Mouse (Mus musculus): ENCODE measurements around the gene Ralgapb.

The Ralgapb gene

GRCm38 (mm10) chr2:158402915-158403314 is 6.7 kb upstream of the Ralgapb start:
- no peak for DNase-seq (ENCODE audit: low spot score in 2 of 2)

DNA sequence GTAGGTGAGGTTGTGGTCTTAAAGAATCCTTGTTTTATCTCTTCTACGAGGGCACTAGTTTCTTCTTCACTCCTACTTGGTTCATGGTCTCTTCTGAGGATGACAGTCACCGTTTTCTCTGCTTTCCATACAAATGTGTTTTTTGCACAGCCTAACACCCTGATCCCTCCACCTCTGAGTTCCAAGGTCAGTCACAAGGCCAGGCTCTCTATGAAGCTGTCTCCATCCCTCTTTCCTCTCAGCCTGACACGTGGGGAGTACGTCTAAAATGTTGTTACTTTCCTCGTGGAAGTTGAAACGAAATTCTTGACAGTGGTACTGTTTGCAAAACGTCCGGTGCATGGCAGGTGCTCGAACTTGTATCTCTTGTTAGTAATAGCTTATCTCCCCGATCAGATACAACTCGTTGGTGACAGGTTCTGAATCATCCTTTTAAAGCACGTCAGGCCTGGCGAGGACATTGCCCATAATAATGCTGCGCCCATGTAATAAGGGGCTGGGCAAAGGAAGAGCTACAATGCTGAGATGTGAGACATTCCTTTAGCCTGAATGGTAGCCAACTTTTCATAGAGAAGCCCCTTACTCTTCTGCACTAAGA is 552 bp upstream of the Ralgapb start:
- no peak for DNase-seq (ENCODE audit: low spot score in 2 of 2)

DNA sequence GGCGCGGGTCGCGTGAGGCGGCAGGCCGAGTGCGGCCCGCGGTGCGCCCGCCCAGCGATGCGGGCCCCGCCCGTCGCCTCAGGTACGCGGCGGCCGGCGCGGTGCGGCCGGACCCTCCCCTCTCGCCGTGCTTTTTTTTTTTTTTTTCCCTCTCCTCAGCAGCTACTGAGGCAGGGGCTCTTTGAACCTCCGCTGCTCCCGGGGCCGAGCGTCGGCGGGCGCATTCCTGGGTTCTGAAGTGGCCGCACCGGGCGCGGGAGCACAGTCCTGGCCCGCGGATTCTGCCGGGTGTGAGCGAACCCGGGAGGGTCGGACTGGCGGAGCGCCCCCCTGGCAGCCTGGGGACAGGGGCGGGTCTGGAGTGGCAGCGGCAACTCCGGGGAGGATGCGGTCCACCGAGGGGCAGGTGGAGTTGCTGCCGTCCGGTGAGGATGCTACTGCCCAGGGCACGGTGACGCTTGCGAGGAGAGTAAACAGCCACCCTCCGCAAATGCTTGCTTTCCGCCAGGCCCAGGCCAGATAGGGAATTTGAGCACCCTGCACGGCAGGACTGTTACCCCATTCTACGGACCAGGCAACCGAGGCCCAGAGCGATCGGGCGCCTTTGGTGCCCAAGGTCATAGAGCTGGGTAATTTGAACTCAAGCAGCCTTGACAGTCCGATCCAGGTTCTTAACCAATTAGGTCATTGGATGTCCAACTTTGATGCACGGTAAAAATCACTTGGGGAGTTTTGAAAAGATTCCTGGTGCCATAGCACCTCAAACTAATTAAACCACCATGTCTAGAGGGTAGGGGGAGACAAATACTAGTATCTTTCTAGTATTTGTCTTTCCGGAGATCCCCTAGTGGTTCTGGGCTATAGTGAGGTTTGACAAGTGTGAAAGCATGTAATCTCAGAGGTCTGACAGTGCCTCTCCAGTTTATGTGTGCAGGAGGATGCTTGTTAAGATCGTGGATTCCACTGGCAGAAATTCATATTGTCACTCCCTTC is 670 bp downstream of the Ralgapb start:
- DNase-seq (ENCODE audit: low spot score in 2 of 2): peak; percentile 53 to 54

DNA sequence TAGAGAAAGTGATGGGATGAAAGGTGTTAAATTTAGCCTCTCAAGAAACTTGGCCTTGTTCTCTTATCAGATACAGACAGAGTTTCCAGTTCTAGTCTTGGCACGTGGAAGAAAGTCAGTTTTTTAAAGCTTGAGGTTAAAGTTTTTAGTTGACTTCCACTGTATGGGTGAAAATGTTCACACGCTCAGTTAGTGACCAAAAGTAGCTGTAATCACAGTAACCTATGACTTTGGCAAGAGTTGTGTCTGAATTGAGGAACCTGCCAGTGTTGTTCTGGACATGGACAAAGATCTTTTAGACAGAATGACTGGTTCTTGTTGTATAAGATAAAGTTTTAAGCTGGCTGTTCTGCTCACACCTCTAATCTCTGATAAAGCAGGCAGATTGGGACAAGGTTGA is 3.6 kb downstream of the Ralgapb start:
- DNase-seq (ENCODE audit: low spot score in 2 of 2): no peak

DNA sequence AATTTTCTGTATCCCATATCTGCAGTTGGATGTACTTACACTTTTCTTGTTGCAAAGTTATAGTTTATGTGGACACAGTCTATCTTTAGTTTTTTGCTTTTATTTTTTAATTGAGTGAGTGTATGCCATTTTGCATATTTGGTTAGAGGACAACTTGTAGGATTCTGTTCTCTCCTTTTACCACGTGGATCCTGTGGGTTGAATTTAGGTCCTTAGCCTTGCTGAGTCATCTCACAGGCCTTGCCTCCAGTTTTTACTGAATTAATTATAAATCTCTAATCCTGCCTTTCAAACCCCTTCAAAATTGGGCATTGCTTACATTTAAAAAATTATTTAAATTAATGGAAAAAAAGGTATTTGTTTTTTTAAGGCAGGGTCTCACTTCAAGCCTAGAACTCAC is 6.2 kb downstream of the Ralgapb start:
- DNase-seq (ENCODE audit: low spot score in 2 of 2): no peak

DNA sequence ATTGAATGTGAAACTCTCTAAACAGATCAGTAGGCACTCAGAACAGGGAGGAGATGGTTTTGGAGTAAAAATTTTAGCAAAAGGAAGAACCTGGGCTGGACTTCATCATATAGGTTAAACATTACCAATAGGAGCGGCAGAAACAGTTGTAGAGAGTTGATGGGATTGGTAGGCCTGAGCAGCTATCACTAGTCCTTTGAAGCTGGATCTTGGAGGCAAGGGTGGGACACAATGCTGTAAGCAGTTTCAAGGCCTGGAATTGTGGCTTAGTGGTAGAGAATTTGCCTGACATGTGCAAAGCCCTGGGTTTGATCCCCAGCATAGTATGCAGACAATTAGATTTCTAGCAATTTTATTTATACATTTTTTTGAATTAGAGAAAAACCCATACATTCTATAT is 9.0 kb downstream of the Ralgapb start:
- DNase-seq (ENCODE audit: low spot score in 2 of 2): no peak

GRCm38 (mm10) chr2:158445814-158446213 is 36.2 kb downstream of the Ralgapb start:
- DNase-seq (ENCODE audit: low spot score in 2 of 2): no peak

DNA sequence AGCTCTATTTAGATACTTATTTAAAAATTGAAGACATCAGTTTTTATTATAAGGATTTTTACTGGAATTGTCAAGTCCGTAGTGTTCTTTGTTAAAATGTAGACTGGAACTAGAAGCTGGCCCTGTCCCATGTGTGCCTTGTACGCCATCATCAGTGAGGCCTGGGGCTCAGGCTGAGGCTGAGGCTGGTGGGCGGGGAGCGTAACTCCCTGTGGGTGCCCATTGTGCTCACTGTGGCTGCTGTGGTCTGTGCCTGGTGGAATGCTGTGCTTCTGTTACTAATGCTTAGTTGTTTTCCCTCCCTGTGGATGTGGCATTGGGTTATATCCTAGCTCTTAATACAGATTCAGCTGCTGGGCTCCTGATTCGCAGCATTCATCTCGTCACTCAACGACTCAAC is 40.2 kb downstream of the Ralgapb start:
- no peak for DNase-seq (ENCODE audit: low spot score in 2 of 2)

DNA sequence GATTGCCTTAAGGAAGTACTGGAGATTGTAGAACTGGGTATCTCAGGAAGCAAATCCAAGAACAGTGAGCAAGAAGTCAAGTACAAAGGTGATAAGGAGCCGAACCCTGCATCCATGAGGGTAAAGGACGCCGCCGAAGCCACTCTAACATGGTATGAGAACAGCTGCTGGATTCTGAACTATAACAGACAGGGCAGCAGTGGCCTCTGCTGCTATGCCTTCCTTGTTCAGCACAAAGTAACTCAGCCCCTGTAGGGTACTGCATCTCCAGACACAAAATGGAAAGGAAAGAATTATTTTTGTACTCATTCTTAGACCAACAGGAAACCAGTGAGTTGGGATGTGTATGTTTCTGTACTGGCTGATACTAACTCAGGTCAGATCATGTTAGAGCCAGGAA is 46.8 kb downstream of the Ralgapb start:
- DNase-seq (ENCODE audit: low spot score in 2 of 2): no peak

- no peak for DNase-seq (ENCODE audit: low spot score in 2 of 2)
Measured at GRCm38 (mm10) chr2:158457610-158458009, 48.0 kb downstream of the Ralgapb start.

GRCm38 (mm10) chr2:158462450-158462849 is 52.8 kb downstream of the Ralgapb start:
- no peak for DNase-seq (ENCODE audit: low spot score in 2 of 2)

GRCm38 (mm10) chr2:158474159-158474558 is 64.5 kb downstream of the Ralgapb start:
- no peak for DNase-seq (ENCODE audit: low spot score in 2 of 2)

GRCm38 (mm10) chr2:158477640-158478039 is 68.0 kb downstream of the Ralgapb start:
- DNase-seq (ENCODE audit: low spot score in 2 of 2): no peak

DNA sequence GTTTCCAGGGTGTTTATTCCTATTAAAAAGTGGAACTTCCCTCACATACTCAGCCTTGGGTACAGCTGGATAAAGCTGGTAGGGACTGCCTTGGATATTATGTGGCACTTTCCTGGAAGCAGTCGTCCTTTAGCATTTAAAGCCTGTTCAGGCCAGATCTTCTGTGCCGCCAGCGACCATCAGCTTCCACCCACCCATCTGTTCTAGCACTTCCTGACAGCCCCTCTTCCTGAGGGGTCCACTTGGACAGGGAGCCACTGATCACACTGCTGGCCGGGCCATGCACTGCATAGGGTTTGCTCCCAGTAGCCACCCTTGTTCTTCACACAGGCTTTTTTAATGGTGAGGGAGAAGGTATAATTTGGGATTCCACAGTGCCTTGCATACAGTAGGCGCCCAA is 88.8 kb downstream of the Ralgapb start:
- DNase-seq (ENCODE audit: low spot score in 2 of 2): no peak

DNA sequence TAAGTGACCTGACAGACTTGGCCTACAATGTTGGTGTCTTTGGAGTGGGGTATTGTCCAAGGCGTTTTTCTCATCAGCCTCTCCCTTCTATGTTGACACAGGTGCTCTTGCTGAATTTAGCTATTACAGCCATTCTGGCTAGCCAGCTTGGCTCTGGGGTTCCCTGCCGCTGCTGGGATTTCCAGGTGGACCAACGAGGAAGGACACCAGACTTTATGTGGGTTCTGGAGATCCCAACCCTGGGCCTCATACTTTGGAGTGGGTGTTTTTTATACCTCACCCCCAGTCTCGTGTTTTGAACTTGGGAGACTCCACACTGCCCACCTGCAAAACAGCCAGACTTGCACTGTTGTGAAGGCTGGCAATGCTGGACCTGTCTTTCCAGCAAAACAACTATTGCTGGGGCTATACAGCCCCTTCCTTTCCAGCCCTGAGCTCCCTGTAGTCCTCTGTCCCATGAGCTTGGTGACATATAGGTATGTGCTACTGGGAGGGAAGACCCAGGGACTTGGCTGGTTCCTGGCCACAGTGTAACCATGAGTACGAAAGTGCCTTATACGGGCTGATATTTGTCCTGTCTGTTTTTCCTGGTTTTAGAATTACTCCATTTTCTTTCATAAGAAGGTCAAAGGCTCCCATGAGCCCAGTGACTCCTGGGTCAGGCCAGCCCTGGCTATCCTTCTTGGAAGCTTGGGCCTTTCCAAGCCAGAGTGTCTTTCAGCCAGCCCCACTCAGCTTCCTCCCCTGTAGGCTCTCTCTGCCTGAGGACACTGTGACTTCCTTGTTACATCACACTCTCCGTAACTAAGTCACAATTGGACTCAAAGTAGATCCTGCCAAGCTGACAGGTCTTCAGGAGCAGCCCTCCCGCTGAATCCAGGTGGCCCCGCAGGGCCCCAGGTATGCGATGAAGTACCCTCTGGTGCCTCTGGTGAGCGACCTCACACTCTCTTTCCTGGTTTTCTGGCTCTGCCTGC is 92.5 kb downstream of the Ralgapb start, which contains the start of gene Adig:
TSS of gene Adig (plus strand) at position 777 of the 977 bp plus-strand sequence.
- DNase-seq (ENCODE audit: low spot score in 2 of 2): no peak

DNA sequence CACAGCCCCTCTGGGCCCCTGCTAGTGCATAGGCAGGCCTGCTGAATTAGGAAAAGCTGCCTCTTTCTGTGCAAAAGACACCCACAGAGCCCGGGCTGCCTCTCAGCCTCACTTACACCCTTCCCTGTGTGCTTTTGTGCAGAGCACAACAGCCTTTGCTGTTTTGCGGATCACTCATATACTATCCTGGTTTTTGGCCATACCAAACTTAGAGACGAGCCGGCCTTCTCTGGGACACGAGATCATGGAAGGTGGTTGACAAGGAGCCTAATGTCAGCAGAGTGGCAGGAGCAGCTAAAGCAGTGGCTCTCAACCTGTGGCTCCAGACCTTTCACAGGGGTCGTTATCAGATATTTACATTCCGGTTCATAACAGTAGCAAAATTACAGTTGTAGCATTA is 93.6 kb downstream of the Ralgapb start:
- DNase-seq (ENCODE audit: low spot score in 2 of 2): no peak

- DNase-seq (ENCODE audit: low spot score in 2 of 2): no peak
Measured at GRCm38 (mm10) chr2:158503671-158504070, 94.0 kb downstream of the Ralgapb start.

GRCm38 (mm10) chr2:158506475-158506874 is 96.8 kb downstream of the Ralgapb start:
- DNase-seq (ENCODE audit: low spot score in 2 of 2): peak in 1 of 2 experiments; percentile 7

GRCm38 (mm10) chr2:158507046-158507445 is 97.4 kb downstream of the Ralgapb start:
- DNase-seq (ENCODE audit: low spot score in 2 of 2): peak in 1 of 2 experiments; percentile 14

DNA sequence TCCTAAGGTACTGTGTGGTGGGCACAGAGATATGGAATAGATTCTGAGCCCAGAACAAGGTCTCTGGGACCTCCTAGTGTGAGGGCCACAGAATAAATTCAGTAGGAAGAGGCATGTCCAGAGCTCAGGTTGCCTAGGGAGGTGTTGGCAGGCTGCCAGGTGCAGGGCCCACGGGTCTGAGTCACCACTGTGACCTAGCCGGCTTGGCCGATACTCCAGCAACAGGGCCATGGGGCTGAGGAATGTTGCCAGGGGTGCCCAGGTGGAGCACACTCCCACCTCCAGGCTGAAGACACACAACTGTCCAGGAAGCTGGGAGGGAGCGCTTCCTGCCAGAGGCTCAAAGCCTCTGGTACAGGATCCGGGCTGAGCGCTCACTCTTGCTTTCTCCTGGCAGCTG is 101.0 kb downstream of the Ralgapb start:
- DNase-seq (ENCODE audit: low spot score in 2 of 2): peak in 1 of 2 experiments; percentile 23

DNA sequence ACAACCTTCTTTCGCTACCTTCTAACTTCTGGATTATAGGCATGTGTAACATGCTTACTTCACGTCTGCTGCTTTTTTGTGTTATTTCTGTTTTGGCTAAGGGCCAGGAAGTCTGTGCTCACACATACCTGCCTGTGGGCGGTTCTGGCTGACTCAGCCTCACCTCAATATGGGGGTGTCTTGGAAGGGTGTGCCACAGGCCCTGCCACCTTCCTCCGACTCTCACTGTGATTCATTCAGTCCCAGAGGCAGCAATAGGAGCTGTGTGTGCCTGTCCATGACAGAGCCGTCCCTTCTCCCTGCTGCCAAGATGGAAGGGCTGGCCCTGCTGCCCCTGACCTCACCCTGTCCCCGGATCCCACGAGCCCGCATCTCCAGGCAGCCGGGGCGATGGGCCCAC is 102.9 kb downstream of the Ralgapb start, which contains the start of gene Arhgap40:
TSS of gene Arhgap40 (plus strand) at position 269 of the 400 bp plus-strand sequence.
- peak in 1 of 2 experiments; percentile 19 for DNase-seq (ENCODE audit: low spot score in 2 of 2)
